Mouse (Mus musculus) hindbrain, embryonic 10.5 days (tissue): ENCODE measurements around the gene Cfap299. TPM values are rescaled to one million over a fixed set of nuclear protein-coding genes. Genes with fewer than 3 reads are reported as not detected.
A peak's percentile ranks its signal among the peaks of the same experiment; 100 is the strongest.

Experiments
- DNase-seq: peaks from one replicate; pipeline ENCODE4 v3.0.0-alpha.2; 2017; ENCODE audit warnings: low spot score
- H3K27ac ChIP-seq: fragments of 300-500 bp; sonication (generic); 2 replicates; pipeline ENCODE4 v1.5.1; 2016; ENCODE audit warnings: mild to moderate bottlenecking, moderate library complexity
- H3K27me3 ChIP-seq: fragments of 300-500 bp; sonication (generic); 2 replicates; pipeline ENCODE4 v1.6.1; 2016; ENCODE audit warnings: mild to moderate bottlenecking; ENCODE audit not compliant: poor library complexity, insufficient read depth, severe bottlenecking
- H3K36me3 ChIP-seq: fragments of 300-500 bp; sonication (generic); 2 replicates; pipeline ENCODE4 v1.6.1; 2016; ENCODE audit warnings: mild to moderate bottlenecking, moderate library complexity
- H3K4me1 ChIP-seq: fragments of 300-500 bp; sonication (generic); replicated peaks from 2 replicates; pipeline ENCODE4 v1.6.1; 2016; ENCODE audit warnings: mild to moderate bottlenecking
- H3K4me3 ChIP-seq: fragments of 300-500 bp; sonication (generic); 2 replicates; pipeline ENCODE4 v1.5.1; 2016; ENCODE audit warnings: mild to moderate bottlenecking, moderate library complexity
- H3K9me3 ChIP-seq: fragments of 300-500 bp; sonication (generic); 2 replicates; pipeline ENCODE4 v1.6.1; 2016; ENCODE audit warnings: mild to moderate bottlenecking, moderate library complexity
- WGBS: fragments of 180-500 bp; shearing (Covaris S2); methylation state at CpG from one replicate; pipeline ENCODE4 v1.1.7; 2016; 5-methylcytosine and 5-hydroxymethylcytosine counted together
- polyA plus RNA-seq: library from polyadenylated mRNA; unstranded; fragments of >200 nt; fragmentation: Nextera tagmentation; extraction: Ambion mirVana; gene quantifications from 2 replicates; pipeline ENCODE4 v1.2.1, GENCODE M21; 2016

Cfap299 gene
- polyA plus RNA-seq, 1 experiment from 2014 or later = 2.2 TPM

- no peaks in the 10 kb centered on the region for H3K9me3 ChIP-seq
- no peak for DNase-seq
- H3K4me3 ChIP-seq = no peak overlapping the region
- 76% methylated on average over 7 of the region's 7 CpGs for WGBS
- H3K27me3 ChIP-seq = no peaks in the 10 kb centered on the region
- H3K36me3 ChIP-seq = no peaks in the 10 kb centered on the region
- no peaks in the 10 kb centered on the region for H3K4me1 ChIP-seq
- no peak overlapping the region for H3K27ac ChIP-seq
These were observed 17.0 kb downstream of the Cfap299 start for GRCm38 (mm10) chr5:98346067-98346466.

- no peaks in the 10 kb centered on the region for H3K4me1 ChIP-seq
- peak; percentile 84 for DNase-seq
- 16% methylated on average over 8 of the region's 8 CpGs for WGBS
These were observed 19.5 kb downstream of the Cfap299 start for GRCm38 (mm10) chr5:98348605-98349004.

GRCm38 (mm10) chr5:98359912-98360311 lies 30.8 kb downstream of the Cfap299 start:
- no peak for DNase-seq
- Histone ChIP-seq H3K27ac (no peak overlapping the region), H3K4me1 (no peaks in the 10 kb centered on the region), H3K27me3 (no peaks in the 10 kb centered on the region), H3K36me3 (no peaks in the 10 kb centered on the region), H3K4me3 (no peak overlapping the region), H3K9me3 (no peaks in the 10 kb centered on the region)
- 92% methylated on average over 7 of the region's 7 CpGs for WGBS

More at GRCm38 (mm10) chr5:98348605-98349004, 19.5 kb downstream of the Cfap299 start:
- Histone ChIP-seq H3K27me3 (no peaks in the 10 kb centered on the region), H3K9me3 (no peaks in the 10 kb centered on the region), H3K27ac (no peak overlapping the region), H3K36me3 (no peaks in the 10 kb centered on the region), H3K4me3 (no peak overlapping the region)

GRCm38 (mm10) chr5:98360792-98361419 lies 31.8 kb downstream of the Cfap299 start:
- 85% methylated on average over 5 of the region's 5 CpGs for WGBS

GRCm38 (mm10) chr5:98363428-98363827 lies 34.3 kb downstream of the Cfap299 start:
- H3K36me3 ChIP-seq = no peaks in the 10 kb centered on the region
- peak; percentile 25 for DNase-seq
- WGBS = 42% methylated on average over 8 of the region's 8 CpGs
- no peaks in the 10 kb centered on the region for H3K9me3 ChIP-seq
- no peaks in the 10 kb centered on the region for H3K27me3 ChIP-seq
- no peak overlapping the region for H3K27ac ChIP-seq
- no peaks in the 10 kb centered on the region for H3K4me1 ChIP-seq
- no peak overlapping the region for H3K4me3 ChIP-seq

More at GRCm38 (mm10) chr5:98360792-98361419, 31.8 kb downstream of the Cfap299 start:
- H3K9me3 ChIP-seq = no peaks in the 10 kb centered on the region
- no peak for DNase-seq
- H3K4me1 ChIP-seq = no peaks in the 10 kb centered on the region
- no peak overlapping the region for H3K4me3 ChIP-seq
- no peaks in the 10 kb centered on the region for H3K27me3 ChIP-seq
- no peak overlapping the region for H3K27ac ChIP-seq
- H3K36me3 ChIP-seq = no peaks in the 10 kb centered on the region

GRCm38 (mm10) chr5:98365340-98365739 lies 36.2 kb downstream of the Cfap299 start:
- H3K27ac ChIP-seq = no peak overlapping the region
- no peaks in the 10 kb centered on the region for H3K36me3 ChIP-seq
- 86% methylated on average over 5 of the region's 5 CpGs for WGBS
- H3K4me3 ChIP-seq = no peak overlapping the region
- no peak for DNase-seq
- no peaks in the 10 kb centered on the region for H3K4me1 ChIP-seq
- H3K9me3 ChIP-seq = no peaks in the 10 kb centered on the region
- no peaks in the 10 kb centered on the region for H3K27me3 ChIP-seq

GRCm38 (mm10) chr5:98368822-98369221 lies 39.7 kb downstream of the Cfap299 start:
- no peaks in the 10 kb centered on the region for H3K27me3 ChIP-seq
- DNase-seq = no peak
- H3K4me3 ChIP-seq = no peak overlapping the region
- no peak overlapping the region for H3K27ac ChIP-seq
- H3K4me1 ChIP-seq = no peaks in the 10 kb centered on the region
- H3K36me3 ChIP-seq = no peaks in the 10 kb centered on the region
- H3K9me3 ChIP-seq = no peaks in the 10 kb centered on the region
- WGBS = 80% methylated on average over 4 of the region's 4 CpGs

- Histone ChIP-seq H3K4me3 (no peak overlapping the region), H3K27me3 (no peaks in the 10 kb centered on the region), H3K27ac (no peak overlapping the region), H3K9me3 (no peaks in the 10 kb centered on the region), H3K36me3 (no peaks in the 10 kb centered on the region), H3K4me1 (no peaks in the 10 kb centered on the region)
- WGBS = 82% methylated on average over 7 of the region's 7 CpGs
- no peak for DNase-seq
These were observed 40.3 kb downstream of the Cfap299 start for GRCm38 (mm10) chr5:98369426-98369825.

GRCm38 (mm10) chr5:98376058-98376798 lies 47.1 kb downstream of the Cfap299 start:
- DNase-seq = no peak
- Histone ChIP-seq H3K4me1 (0 out of 2 replicates have a peak, but pooled peaks cover 3% of the 10 kb centered on the region), H3K27me3 (no peaks in the 10 kb centered on the region), H3K4me3 (no peak overlapping the region), H3K27ac (no peak overlapping the region), H3K36me3 (no peaks in the 10 kb centered on the region), H3K9me3 (no peaks in the 10 kb centered on the region)
- 84% methylated on average over 8 of the region's 8 CpGs for WGBS

- Histone ChIP-seq H3K27me3 (no peaks in the 10 kb centered on the region), H3K27ac (no peak overlapping the region), H3K4me3 (no peak overlapping the region), H3K4me1 (0 out of 2 replicates have a peak, but pooled peaks cover 3% of the 10 kb centered on the region), H3K36me3 (no peaks in the 10 kb centered on the region), H3K9me3 (no peaks in the 10 kb centered on the region)
- 76% methylated on average over 4 of the region's 4 CpGs for WGBS
- no peak for DNase-seq
These were observed 47.6 kb downstream of the Cfap299 start for GRCm38 (mm10) chr5:98376799-98377090.

- Histone ChIP-seq H3K27me3 (no peaks in the 10 kb centered on the region), H3K4me1 (0 out of 2 replicates have a peak, but pooled peaks cover 3% of the 10 kb centered on the region), H3K36me3 (no peaks in the 10 kb centered on the region), H3K9me3 (no peaks in the 10 kb centered on the region), H3K4me3 (no peak overlapping the region), H3K27ac (no peak overlapping the region)
- 84% methylated on average over 4 of the region's 4 CpGs for WGBS
- no peak for DNase-seq
These were observed 51.3 kb downstream of the Cfap299 start for GRCm38 (mm10) chr5:98380360-98380759.

- no peak overlapping the region for H3K27ac ChIP-seq
- no peaks in the 10 kb centered on the region for H3K27me3 ChIP-seq
- no peaks in the 10 kb centered on the region for H3K36me3 ChIP-seq
- H3K4me3 ChIP-seq = no peak overlapping the region
- no peak for DNase-seq
- H3K9me3 ChIP-seq = no peaks in the 10 kb centered on the region
- 76% methylated on average over 3 of the region's 3 CpGs for WGBS
- H3K4me1 ChIP-seq = no peaks in the 10 kb centered on the region
These were observed 58.0 kb downstream of the Cfap299 start for GRCm38 (mm10) chr5:98387054-98387453.

- Histone ChIP-seq H3K9me3 (no peaks in the 10 kb centered on the region), H3K36me3 (no peaks in the 10 kb centered on the region), H3K27me3 (no peaks in the 10 kb centered on the region), H3K4me3 (no peak overlapping the region), H3K4me1 (no peaks in the 10 kb centered on the region), H3K27ac (no peak overlapping the region)
- 93% methylated on average over 1 of the region's 1 CpGs for WGBS
- no peak for DNase-seq
These were observed 73.1 kb downstream of the Cfap299 start for GRCm38 (mm10) chr5:98402165-98402564.
